Mouse (Mus musculus) intestine, embryonic 15.5 days (tissue): ENCODE data around the gene Gm13279. TPM values are rescaled to one million over a fixed set of nuclear protein-coding genes. Genes with fewer than 3 reads are reported as not detected.
"Not testable (repeated sequence)": the region's sequence is repeated elsewhere in the genome, so short reads cannot be mapped to it uniquely, and the experiment has no call there.

Experiments used
- ATAC-seq: fragments of 200-750 bp; cut with Nextera tagmentation; 2 replicates; pipeline ENCODE4 v1.8.0; 2017; ENCODE audit warnings: moderate TSS enrichment, moderate library complexity
- H3K27ac ChIP-seq: fragments of 300-500 bp; sonication (generic); 2 replicates; pipeline ENCODE4 v1.5.1; 2015; ENCODE audit warnings: mild to moderate bottlenecking, inconsistent platforms
- H3K27me3 ChIP-seq: fragments of 300-500 bp; sonication (generic); replicated peaks from 2 replicates; pipeline ENCODE4 v1.6.1; 2015; ENCODE audit warnings: inconsistent platforms
- H3K36me3 ChIP-seq: fragments of 300-500 bp; sonication (generic); 2 replicates; pipeline ENCODE4 v1.6.1; 2015; ENCODE audit warnings: inconsistent platforms
- H3K4me1 ChIP-seq: fragments of 300-500 bp; sonication (generic); replicated peaks from 2 replicates; pipeline ENCODE4 v1.6.1; 2015; ENCODE audit warnings: inconsistent platforms
- H3K4me2 ChIP-seq: fragments of 300-500 bp; sonication (generic); replicated peaks from 2 replicates; pipeline ENCODE4 v1.6.1; 2015; ENCODE audit warnings: mild to moderate bottlenecking, inconsistent platforms
- H3K4me3 ChIP-seq: fragments of 300-500 bp; sonication (generic); replicated peaks from 2 replicates; pipeline ENCODE4 v1.5.1; 2015; ENCODE audit warnings: inconsistent platforms
- H3K9ac ChIP-seq: fragments of 300-500 bp; sonication (generic); 2 replicates; pipeline ENCODE4 v1.6.1; 2015; ENCODE audit warnings: inconsistent platforms
- H3K9me3 ChIP-seq: fragments of 300-500 bp; sonication (generic); 2 replicates; pipeline ENCODE4 v1.6.1; 2016; ENCODE audit warnings: inconsistent platforms
- WGBS: fragments of 180-500 bp; shearing (Covaris S2); methylation state at CpG from one replicate; pipeline ENCODE4 v1.1.7; 2015; 5-methylcytosine and 5-hydroxymethylcytosine counted together
- polyA plus RNA-seq: library from polyadenylated mRNA; unstranded; fragments of >200 nt; fragmentation: Nextera tagmentation; extraction: Ambion mirVana; gene quantifications from 2 replicates; pipeline ENCODE4 v1.2.1, GENCODE M21; 2015

The Gm13279 gene
- polyA plus RNA-seq, 1 experiment from 2014 or later, result not detected

DNA sequence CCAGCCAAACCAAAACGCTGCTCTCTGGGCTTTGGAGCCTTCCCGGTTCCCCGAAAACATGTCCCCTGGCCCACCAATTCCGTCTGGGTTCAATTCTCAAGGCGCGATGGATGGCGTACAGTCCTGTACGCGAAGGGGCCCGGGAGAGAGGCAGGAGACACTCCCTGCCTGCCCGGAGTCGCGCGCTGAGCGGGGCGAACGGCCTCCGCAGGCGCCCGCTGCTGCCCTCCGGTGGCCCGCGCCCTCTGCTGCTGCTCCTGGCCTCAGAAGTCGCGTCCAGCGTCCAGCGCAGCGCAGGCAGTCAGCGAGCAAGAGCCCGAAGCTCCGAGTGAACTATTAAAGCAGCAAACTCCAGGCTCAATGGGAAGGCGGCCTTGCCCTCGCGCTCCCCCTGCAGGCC is 8.6 kb downstream of the Gm13279 start:
- H3K27ac ChIP-seq, H3K36me3 ChIP-seq, H3K4me3 ChIP-seq, H3K9me3 ChIP-seq, H3K9ac ChIP-seq, H3K27me3 ChIP-seq, H3K4me1 ChIP-seq, ATAC-seq: not testable (repeated sequence)
- 0 out of 2 replicates have a peak overlapping the region, but pooled peaks have one; percentile 41 for H3K4me2 ChIP-seq
- WGBS, result no CpG with 5 or more reads among the region's 34 CpGs

DNA sequence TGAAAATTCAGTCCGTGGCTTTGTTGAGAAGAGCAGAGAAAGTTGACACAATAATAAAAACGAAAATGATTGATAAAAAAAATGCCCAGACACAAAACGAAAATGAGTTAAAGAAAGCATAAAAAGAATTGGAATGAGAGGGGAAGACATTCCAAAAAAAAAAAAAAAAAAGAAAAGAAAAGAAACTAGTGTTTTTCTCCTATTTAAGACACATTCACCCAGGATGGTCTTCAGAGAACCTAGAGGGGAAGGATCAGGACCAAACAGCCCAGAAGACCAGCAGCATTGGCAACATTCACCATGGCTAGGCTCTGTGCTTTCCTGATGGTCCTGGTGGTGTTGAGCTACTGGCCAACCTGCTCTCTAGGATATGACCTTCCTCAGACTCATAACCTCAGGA is 18.7 kb downstream of the Gm13279 start, which contains the start of gene Ifna7:
TSS of gene Ifna7 (plus strand) at position 301 of the 400 bp plus-strand sequence.
- Histone ChIP-seq H3K27me3 (no peaks in the 10 kb centered on the region), H3K9ac (no peak within 1 kb of the TSS), H3K36me3 (no peaks in the 10 kb centered on the region), H3K4me2 (no peak within 1 kb of the TSS), H3K4me1 (no peaks in the 10 kb centered on the region), H3K27ac (no peak within 1 kb of the TSS), H3K9me3 (no peaks in the 10 kb centered on the region), H3K4me3 (no peak within 1 kb of the TSS)
- no peak for ATAC-seq
- WGBS, result 48% methylated on average over 3 of the region's 3 CpGs

DNA sequence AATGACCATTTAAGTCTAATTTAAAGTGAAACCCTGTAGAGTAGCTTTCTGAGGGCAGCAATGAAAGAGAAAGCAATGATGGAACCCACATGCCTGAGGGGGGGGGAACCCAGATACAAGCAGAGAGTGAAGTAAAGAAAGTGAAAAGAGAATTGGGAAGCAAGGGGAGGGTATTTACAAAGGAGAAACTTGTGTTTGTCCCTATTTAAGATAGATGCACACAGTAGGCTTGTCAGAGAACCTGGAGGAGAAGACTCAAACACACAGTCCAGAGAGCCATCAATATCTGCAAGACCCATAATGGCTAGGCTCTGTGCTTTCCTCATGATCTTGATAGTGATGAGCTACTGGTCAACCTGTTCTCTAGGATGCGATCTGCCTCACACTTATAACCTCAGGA is 22.5 kb downstream of the Gm13279 start, which contains the start of gene Ifna11:
TSS of gene Ifna11 (plus strand) at position 301 of the 400 bp plus-strand sequence.
- Histone ChIP-seq H3K4me3 (no peak within 1 kb of the TSS), H3K9me3 (no peaks in the 10 kb centered on the region), H3K36me3 (no peaks in the 10 kb centered on the region), H3K27ac (no peak within 1 kb of the TSS), H3K4me1 (no peaks in the 10 kb centered on the region), H3K27me3 (no peaks in the 10 kb centered on the region), H3K9ac (no peak within 1 kb of the TSS), H3K4me2 (no peak within 1 kb of the TSS)
- WGBS, result 97% methylated on average over 1 of the region's 1 CpGs
- ATAC-seq, result no peak

DNA sequence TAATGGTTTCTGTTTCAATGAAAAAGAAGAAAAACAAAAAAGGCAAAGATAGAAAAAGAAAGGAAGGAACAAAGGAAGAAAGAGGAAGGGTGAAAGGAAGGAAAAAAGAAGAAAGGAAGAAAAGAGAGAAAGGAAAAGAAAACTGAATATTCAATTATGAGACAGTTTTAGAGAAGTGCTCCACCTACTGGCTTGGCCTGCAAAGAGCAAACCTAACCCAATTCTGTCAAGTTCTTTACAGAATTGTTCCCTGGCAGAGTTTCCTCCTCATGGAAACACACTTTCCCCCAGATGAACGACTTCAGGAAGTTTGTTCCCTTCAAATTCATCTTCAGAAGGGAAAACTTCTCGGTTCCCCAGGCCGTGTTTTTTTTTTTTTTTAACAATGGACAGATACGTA is 25.8 kb downstream of the Gm13279 start:
- 23% methylated on average over 4 of the region's 4 CpGs for WGBS
- Histone ChIP-seq H3K27ac (no peak overlapping the region), H3K9ac (no peak overlapping the region), H3K4me1 (no peaks in the 10 kb centered on the region), H3K27me3 (no peaks in the 10 kb centered on the region), H3K9me3 (no peaks in the 10 kb centered on the region), H3K36me3 (no peaks in the 10 kb centered on the region), H3K4me2 (no peak overlapping the region), H3K4me3 (no peak overlapping the region)
- no peak for ATAC-seq

DNA sequence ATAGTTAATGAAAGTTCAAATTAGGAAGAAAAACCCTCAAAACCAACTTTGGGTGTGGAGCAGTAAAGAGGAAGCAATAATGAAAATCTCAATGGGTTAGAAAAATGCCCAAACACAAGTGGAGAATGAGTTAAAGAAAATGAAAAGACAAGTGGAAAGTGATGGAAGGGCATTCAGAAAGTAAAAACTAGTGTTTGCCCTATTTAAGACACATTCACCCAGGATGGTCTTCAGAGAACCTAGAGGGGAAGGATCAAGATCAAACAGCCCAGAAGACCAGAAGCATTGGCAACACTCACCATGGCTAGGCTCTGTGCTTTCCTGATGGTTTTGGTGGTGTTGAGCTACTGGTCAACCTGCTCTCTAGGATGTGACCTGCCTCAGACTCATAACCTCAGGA is 29.9 kb downstream of the Gm13279 start, which contains the start of gene Ifna6:
TSS of gene Ifna6 (plus strand) at position 301 of the 400 bp plus-strand sequence.
- not testable (repeated sequence) for H3K9me3 ChIP-seq, H3K27ac ChIP-seq, H3K4me1 ChIP-seq, H3K4me2 ChIP-seq, H3K9ac ChIP-seq, H3K27me3 ChIP-seq, H3K4me3 ChIP-seq, H3K36me3 ChIP-seq, ATAC-seq

DNA sequence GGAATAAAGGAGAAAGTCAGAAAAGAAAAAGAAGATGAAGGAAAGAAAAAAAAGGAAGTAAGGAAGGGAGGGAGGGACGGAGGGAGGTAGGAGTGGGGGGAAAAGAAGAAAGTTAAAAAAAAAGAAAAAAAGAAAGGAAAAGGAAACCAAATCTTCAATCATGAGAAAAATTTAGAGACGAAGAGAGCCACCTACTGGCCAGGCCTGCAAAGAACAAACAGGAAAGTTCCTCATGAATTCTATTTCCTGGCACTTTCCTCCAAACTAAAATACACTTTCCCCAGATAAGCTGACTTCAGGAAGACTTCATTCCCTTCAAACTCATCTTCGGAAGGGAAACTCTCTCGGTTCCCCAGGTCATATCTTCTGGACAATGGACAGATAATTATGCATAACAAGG is 33.3 kb downstream of the Gm13279 start:
- no peak for ATAC-seq
- Histone ChIP-seq H3K9ac (no peak overlapping the region), H3K27me3 (no peaks in the 10 kb centered on the region), H3K4me3 (no peak overlapping the region), H3K9me3 (no peaks in the 10 kb centered on the region), H3K27ac (no peak overlapping the region), H3K4me2 (no peak overlapping the region), H3K36me3 (no peaks in the 10 kb centered on the region), H3K4me1 (no peaks in the 10 kb centered on the region)
- 28% methylated on average over 4 of the region's 4 CpGs for WGBS

DNA sequence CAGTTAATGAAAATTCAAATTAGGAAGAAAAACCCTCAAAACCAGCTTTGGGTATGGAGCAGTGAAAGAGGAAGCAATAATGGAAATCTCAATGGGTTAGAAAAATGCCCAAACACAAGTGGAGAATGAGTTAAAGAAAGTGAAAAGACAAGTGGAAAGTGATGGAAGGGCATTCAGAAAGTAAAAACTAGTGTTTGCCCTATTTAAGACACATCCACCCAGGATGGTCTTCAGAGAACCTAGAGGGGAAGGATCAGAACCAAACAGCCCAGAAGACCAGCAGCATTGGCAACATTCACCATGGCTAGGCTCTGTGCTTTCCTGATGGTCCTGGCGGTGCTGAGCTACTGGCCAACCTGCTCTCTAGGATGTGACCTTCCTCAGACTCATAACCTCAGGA is 38.0 kb downstream of the Gm13279 start, which contains the start of gene Ifna5:
TSS of gene Ifna5 (plus strand) at position 301 of the 400 bp plus-strand sequence.
- not testable (repeated sequence) for H3K36me3 ChIP-seq, H3K27ac ChIP-seq, H3K4me3 ChIP-seq, H3K4me2 ChIP-seq, H3K9ac ChIP-seq, H3K27me3 ChIP-seq, ATAC-seq, H3K9me3 ChIP-seq, H3K4me1 ChIP-seq
- 61% methylated on average over 1 of the region's 1 CpGs for WGBS

DNA sequence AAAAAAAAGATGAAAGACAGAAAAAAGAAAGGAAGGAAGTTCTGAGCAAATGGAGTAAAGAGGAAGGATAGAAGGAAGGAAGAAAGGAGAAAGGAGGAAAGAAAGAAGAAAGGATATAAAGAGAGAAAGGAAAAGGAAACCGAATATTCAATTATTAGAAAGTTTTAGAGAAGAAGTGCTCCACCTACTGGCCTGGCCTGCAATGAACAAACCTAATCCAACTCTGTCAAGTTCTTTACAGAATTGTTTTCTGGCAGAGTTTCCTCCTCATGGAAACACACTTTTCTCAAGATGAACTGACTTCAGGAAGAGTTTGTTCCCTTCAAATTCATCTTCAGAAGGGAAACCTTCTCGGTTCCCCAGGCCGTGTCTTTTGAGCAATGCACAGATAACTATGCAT is 41.6 kb downstream of the Gm13279 start:
- Histone ChIP-seq H3K4me1 (no peaks in the 10 kb centered on the region), H3K4me2 (no peak overlapping the region), H3K27ac (no peak overlapping the region), H3K4me3 (no peak overlapping the region), H3K27me3 (no peaks in the 10 kb centered on the region), H3K9me3 (no peaks in the 10 kb centered on the region), H3K9ac (no peak overlapping the region), H3K36me3 (no peaks in the 10 kb centered on the region)
- no peak for ATAC-seq
- 40% methylated on average over 3 of the region's 3 CpGs for WGBS

DNA sequence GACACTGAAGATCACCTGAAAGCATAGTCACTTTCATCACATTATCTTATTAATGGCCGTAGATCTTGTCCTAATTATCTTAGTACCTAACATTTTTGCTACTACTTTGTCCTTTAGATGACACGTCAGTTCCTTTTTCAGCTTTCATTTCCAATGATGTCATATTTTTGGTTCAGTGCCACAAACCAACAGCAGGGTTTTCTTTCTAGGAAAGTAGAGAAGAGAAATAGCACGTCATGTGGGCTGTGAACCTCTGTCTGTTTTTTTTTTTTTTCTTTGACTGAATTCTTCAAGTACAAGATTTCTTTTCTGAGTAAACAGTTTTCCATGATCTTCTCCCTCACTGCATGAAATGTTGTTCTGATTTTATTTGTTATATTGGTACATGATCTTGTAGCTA is 42.9 kb downstream of the Gm13279 start:
- H3K4me3 ChIP-seq, result no peak overlapping the region
- H3K4me1 ChIP-seq, result no peaks in the 10 kb centered on the region
- no peak for ATAC-seq
- no peak overlapping the region for H3K27ac ChIP-seq
- no peak overlapping the region for H3K4me2 ChIP-seq
- no peak overlapping the region for H3K9ac ChIP-seq
- no peaks in the 10 kb centered on the region for H3K27me3 ChIP-seq
- no peaks in the 10 kb centered on the region for H3K9me3 ChIP-seq
- H3K36me3 ChIP-seq, result no peaks in the 10 kb centered on the region
- 74% methylated on average over 3 of the region's 3 CpGs for WGBS

DNA sequence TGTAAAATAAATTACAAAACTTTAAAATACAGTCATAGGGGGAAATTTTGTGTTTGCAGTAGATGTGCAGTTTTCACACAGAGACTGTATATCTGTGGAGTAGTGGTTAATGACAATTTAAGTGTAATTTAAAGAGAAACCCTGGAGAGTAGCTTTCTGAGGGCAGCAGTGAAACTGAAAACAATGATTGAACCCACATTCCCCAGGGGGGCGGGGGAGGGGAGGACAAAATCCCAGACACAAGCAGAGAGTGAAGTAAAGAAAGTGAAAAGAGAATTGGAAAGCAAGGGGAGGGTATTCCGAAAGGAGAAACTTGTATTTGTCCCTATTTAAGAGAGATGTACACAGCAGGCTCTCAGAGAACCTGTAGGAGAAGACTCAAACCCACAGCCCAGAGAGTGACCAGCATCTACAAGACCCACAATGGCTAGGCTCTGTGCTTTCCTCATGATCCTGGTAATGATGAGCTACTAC is 44.3 kb downstream of the Gm13279 start, which contains the start of gene Ifna4:
TSS of gene Ifna4 (plus strand) at position 424 of the 474 bp plus-strand sequence.
- Histone ChIP-seq H3K27me3 (no peaks in the 10 kb centered on the region), H3K27ac (no peak within 1 kb of the TSS), H3K4me3 (no peak within 1 kb of the TSS), H3K36me3 (no peaks in the 10 kb centered on the region), H3K9ac (no peak within 1 kb of the TSS), H3K9me3 (no peaks in the 10 kb centered on the region), H3K4me1 (no peaks in the 10 kb centered on the region), H3K4me2 (no peak within 1 kb of the TSS)
- 59% methylated on average over 2 of the region's 2 CpGs for WGBS
- no peak for ATAC-seq

DNA sequence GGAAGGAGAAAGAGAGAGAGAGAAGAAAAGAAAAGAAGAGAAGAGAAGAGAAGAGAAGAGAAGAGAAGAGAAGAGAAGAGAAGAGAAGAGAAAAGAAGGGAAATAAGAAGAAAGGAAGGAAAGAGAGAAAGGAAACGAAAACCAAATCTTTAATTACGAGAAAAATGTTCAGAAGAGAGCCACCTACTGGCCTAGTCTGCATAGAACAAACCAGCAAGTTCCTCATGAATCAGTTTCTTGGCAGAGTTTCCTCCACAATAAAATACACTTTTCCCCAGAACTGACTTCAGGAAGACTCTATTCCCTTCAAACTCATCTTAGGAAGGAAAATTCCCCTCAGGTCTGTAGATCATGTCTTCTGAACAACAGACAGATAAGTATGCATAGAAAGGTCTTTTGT is 48.1 kb downstream of the Gm13279 start:
- H3K4me3 ChIP-seq, result no peak overlapping the region
- no peak overlapping the region for H3K27ac ChIP-seq
- no peak for ATAC-seq
- 59% methylated on average over 2 of the region's 2 CpGs for WGBS
- no peak overlapping the region for H3K9ac ChIP-seq
- no peak overlapping the region for H3K4me2 ChIP-seq
- H3K27me3 ChIP-seq, result no peaks in the 10 kb centered on the region
- no peaks in the 10 kb centered on the region for H3K36me3 ChIP-seq
- H3K9me3 ChIP-seq, result no peaks in the 10 kb centered on the region
- no peaks in the 10 kb centered on the region for H3K4me1 ChIP-seq
